Mouse (Mus musculus) common myeloid progenitor, adult 5-6 weeks (primary cell): ENCODE measurements around the gene Hsf4. TPM values are rescaled to one million over a fixed set of nuclear protein-coding genes. Genes with fewer than 3 reads are reported as not detected.

Experiments
- ATAC-seq: replicated peaks from 2 replicates; pipeline ENCODE4 v1.8.0; 2016; ENCODE audit warnings: low read depth, mild to moderate bottlenecking, moderate TSS enrichment, inconsistent platforms; ENCODE audit not compliant: poor library complexity, severe bottlenecking
- total RNA-seq: library from RNA; stranded (forward); fragments of 200-1000, 187-1606 nt; gene quantifications from 2 replicates; pipeline ENCODE4 v1.2.3, GENCODE M21; 2017

The Hsf4 gene
- total RNA-seq, 1 experiment from 2014 or later: not detected

GRCm38 (mm10) chr8:105258911-105259720 is 10.5 kb upstream of the Hsf4 start:
- ATAC-seq: no peak

GRCm38 (mm10) chr8:105259721-105260320 is 9.8 kb upstream of the Hsf4 start:
- peak; percentile 57 for ATAC-seq

GRCm38 (mm10) chr8:105260371-105261099 is 9.1 kb upstream of the Hsf4 start:
- no peak for ATAC-seq

GRCm38 (mm10) chr8:105261326-105261980 is 8.1 kb upstream of the Hsf4 start:
- no peak for ATAC-seq

GRCm38 (mm10) chr8:105263244-105263912 is 6.2 kb upstream of the Hsf4 start:
- ATAC-seq: no peak

- peak; percentile 62 for ATAC-seq
Observed at GRCm38 (mm10) chr8:105264024-105264982, 5.3 kb upstream of the Hsf4 start, which contains the start of the genes Tradd and Fbxl8. Gene Tradd, minus strand, starts transcription at chr8:105264609. Gene Fbxl8, plus strand, starts transcription at chr8:105264648.

- ATAC-seq: peak; percentile 55
Observed at GRCm38 (mm10) chr8:105265128-105265527, 4.5 kb upstream of the Hsf4 start.

- no peak for ATAC-seq
Observed at GRCm38 (mm10) chr8:105266775-105267174, 2.8 kb upstream of the Hsf4 start.

GRCm38 (mm10) chr8:105268342-105269074 is 1.1 kb upstream of the Hsf4 start:
- no peak for ATAC-seq

GRCm38 (mm10) chr8:105269075-105269458 is 534 bp upstream of the Hsf4 start:
- ATAC-seq: no peak

GRCm38 (mm10) chr8:105270101-105270915 is 707 bp downstream of the Hsf4 start:
- no peak for ATAC-seq

- no peak for ATAC-seq
Observed at GRCm38 (mm10) chr8:105270916-105271186, 1.2 kb downstream of the Hsf4 start.

- no peak for ATAC-seq
Observed at GRCm38 (mm10) chr8:105275387-105275786, 5.8 kb downstream of the Hsf4 start.

GRCm38 (mm10) chr8:105275840-105276239 is 6.2 kb downstream of the Hsf4 start, which contains the start of gene Nol3:
Gene Nol3, plus strand, starts transcription at chr8:105276140.
- no peak for ATAC-seq

GRCm38 (mm10) chr8:105276292-105277120 is 6.9 kb downstream of the Hsf4 start:
- peak; percentile 67 for ATAC-seq

GRCm38 (mm10) chr8:105278911-105279334 is 9.3 kb downstream of the Hsf4 start:
- peak; percentile 65 for ATAC-seq
